Mouse (Mus musculus) right cerebral cortex, postnatal 25 days (tissue): ENCODE measurements around the gene Tiam2.

Experiments
- DNase-seq: peaks from one replicate; pipeline ENCODE4 v3.0.0; 2022

The Tiam2 gene

DNA sequence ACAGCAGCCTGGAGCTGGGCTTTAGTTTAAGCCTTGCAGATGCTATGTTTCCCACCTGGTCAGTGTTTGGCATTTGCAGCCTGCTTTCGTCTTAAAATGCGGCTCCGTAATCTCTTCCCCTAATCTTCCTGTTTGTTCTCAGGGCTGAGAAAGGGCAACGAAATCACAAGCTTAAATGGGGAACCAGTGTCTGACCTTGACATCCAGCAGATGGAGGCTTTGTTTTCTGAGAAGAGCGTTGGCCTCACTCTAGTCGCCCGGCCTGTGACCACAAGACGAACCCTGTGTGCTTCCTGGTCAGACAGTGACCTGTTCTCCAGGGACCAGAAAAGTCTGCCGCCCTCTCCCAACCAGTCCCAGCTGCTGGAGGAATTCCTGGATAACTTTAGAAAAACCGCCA is 127.6 kb downstream of the Tiam2 start:
- DNase-seq = no peak

DNA sequence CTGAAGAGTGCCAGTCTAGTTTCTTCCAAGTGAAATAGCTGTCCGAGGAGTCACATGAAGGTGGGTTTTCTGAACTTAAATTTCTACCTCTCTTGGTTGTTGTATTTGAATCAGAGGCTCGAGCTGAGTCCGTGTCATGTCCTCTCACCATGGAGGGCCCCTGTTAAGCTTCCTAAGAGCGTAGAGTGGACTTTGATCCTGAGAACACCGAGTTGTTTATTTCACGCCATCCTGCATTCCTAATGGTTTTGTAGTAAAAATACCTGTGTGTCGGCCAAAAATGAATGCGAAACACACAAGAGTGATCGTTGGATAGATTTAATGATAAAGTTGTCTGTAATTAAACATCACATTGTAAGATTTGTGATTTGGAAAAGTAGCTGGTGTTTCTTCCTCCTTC is 128.5 kb downstream of the Tiam2 start:
- no peak for DNase-seq

DNA sequence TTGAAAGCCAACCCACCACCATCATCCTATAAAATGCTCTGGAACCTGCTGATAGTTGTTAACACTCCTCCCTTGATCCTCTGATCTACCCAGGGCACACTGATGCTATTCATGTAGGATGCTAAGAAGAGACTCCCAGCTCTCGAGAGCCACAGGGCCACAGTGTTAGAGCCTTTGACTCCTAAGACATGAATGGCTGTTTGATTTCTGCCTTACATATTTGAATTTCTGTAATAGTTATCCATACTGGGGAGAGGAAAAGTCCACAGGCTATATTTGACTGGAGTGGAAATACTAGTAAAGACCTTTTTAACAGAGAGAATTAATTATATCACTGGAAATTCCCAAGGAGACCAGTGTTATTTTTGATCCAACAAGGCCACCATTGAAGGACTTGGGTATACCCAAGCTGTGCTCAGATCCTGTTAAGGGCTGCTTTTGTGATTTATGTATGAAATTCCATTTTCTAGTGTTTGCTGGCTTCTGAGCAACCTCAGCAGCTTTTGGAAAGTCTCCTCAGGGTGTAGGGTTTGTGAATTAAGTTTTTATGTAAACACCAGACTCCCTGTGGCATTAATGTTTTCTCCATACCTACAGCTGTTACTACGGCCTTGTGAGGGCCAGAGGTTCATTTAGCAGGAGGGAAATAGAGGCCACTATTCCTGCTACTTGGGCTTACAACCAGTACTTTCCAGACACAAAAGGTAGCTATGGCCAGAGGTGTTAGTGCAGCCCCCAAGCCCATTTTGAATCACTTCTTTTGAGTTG is 131.7 kb downstream of the Tiam2 start:
- no peak for DNase-seq

DNA sequence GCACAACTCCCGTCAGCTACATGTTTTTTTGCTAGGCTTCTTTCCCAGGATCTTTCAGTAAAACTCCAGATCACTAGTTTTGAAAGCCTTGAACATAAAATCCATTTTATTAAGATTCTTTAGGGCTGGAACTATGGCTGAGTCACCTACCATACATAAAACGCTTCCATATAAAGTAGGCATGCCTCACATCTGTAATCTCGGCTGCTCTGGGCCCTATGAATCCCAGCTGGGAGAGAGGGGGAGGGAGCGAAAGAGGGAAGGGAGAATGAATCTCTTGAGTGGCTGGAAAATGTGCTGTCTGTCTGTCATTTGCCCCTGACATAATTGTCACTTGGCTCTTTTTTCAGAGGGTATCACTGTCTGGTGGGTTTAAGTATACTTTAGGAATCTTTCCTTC is 139.5 kb downstream of the Tiam2 start:
- no peak for DNase-seq

DNA sequence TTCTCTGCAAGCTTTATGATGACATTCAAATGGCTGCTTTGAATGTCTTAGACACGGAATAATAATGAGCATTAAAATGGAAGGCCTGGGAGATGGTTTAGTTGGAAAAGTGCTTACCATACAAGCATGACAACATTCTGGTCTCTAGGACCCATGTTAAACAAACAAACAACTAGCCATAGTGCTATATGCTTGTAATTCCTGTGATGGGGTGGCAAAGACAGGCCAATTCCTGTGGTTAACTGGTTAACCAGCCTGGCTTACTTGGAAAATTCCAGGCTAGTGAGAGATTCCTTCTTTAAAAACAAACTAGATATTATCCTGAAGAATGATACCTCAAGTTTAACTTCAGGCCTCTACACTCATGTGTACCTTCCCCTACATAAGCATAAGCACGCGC is 140.3 kb downstream of the Tiam2 start:
- no peak for DNase-seq

DNA sequence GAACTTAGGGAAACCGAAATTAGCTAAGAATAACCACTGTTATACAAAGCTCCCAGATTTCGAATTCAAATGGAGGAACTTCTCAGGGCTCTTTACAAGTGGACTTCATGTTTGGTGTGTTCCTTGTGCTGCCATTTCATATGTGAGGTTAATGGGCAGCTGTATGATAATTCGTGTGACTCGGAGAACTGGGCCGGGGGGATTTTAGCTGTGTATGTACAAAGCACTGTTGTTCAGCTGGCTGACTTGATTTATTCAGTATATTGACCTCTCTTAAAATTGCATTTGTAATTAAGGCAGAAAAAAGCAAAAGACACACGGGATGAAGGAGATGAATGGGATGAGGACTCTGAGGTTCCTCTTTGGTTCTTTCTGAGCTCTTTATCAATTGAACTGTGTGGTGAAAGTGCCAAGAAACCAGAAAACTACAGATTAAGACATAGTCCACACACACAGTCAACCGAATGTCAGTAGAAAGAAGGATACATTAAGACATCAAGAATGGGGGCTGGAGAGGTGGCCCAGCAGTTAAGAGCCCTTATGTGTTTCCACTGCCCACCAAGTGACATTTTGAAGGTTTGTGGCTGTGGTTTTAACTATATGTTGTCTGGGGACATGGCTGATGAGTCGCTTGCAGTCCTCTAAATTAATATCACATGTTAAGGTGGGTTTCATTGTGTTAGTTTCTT is 141.4 kb downstream of the Tiam2 start:
- DNase-seq = no peak

DNA sequence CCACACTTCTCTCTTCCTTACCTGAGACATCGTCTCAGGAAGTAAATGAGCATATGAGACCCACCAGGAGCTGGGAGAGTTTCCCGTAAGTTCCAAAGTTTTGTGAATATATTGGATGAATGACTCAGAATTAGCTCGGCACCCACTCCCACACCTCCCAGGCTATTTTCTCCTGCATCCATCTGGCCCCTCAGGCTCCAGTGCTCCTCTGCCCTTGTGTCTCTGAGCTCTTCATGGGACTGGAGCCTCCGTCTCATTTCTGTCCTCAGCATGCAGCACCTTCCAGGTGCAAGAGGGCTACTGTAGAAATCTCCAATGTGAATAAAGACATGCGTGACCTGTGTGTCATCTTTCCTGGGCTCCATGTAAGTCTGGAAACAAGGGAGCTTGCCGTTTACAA is 145.6 kb downstream of the Tiam2 start:
- no peak for DNase-seq

DNA sequence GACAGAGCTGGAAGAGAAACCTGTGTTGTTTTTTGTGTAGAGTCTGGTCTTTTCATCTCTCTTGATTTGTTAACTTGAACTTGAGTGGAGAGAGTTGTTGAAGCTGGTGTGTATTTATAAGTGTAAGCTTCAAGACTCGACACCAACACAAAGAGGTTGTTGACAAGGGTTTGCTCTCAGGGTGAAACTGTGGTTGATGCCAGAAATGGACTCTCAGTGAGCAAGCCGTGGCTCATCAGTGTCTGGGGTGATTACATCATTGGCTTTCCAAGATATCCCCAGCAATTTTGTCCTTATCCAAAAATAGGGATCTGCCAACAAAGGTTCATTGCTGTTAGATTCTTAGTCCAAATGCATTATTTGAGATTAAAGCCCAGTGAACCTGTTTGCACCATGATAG is 150.2 kb downstream of the Tiam2 start:
- DNase-seq = no peak

DNA sequence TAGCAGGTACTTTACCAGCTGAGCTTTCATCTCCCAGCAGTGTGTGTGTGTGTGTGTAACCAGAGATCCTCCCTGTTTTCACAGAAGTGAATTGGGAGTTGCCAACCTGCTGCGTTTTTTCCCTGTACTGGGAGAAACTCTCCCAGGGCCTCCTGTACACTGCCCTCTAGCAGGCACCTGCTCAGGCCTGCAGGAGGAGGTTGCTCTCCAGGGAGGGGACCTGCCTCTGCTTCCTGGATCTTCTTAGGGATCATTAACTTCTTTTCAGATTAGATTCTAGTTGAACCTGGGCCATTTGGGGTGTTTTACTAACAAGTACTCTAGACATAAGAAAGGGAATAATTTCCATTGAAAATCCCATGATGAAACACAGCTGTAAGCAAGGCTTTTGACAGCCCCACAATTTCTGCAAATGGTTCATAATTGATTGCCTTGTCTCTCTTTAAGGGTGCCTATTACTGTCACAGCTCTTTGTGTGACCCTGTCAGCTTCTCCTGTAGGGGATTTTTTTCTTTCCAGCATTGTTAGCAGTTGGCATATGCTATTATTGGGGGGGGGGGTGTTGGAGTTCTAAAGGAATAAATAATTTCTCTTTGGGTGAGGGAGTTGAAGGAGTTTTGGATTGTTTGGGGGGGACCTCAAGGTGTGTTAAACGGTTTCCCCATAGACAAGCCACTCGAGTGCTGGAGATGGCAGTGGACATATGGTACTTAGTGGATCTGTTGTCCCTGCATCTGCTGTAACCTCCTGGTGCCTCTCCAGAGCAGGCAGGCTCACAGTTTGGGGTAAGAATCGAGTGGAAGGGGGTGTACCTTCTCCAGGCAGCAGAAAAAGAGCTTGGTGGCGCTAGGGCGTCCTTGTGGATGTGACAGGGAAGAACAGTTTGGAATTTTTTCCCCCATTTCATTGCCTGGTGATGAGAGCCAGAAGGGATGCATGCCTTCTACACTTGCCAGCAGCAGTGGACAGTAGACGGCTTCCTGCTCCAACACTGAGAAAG is 155.5 kb downstream of the Tiam2 start:
- no peak for DNase-seq

DNA sequence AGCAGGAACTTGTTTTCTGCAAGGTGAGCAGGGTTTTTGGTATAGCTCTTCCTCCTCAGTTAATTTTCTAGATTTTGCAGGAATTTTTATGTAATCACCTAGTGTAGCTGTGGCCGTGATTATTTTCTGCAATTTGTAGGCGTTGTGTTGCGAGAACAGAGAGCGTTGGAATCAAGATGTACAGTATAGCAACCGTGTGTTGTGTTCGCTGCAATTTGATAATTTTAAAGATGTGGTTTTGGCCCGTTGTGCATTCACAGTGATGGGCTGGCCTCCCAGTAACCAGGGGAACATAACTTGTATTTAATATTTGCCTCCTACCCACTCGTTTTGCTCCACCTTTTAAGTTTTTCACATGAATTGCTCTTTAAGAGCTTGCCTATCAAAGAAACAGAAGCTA is 156.7 kb downstream of the Tiam2 start:
- no peak for DNase-seq

DNA sequence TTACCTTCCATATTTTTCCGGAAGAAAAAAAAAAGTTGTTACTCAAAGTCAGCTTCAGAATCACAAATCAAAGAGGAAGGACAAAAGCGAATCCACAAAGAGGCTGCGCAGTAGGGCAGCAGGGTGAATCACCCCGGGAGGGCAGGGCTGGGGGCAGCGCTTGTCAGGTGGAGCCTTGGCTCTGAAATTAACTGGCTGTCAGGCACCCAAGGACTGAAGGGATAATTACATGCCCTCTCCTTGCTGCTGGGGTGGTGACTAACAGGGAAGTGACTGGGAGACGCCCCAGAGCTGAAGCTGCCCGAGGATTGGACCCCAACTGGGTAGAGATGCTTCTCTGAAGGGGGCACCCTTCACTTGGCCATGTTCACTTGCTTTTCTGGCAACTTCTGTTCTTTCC is 159.5 kb downstream of the Tiam2 start:
- no peak for DNase-seq

DNA sequence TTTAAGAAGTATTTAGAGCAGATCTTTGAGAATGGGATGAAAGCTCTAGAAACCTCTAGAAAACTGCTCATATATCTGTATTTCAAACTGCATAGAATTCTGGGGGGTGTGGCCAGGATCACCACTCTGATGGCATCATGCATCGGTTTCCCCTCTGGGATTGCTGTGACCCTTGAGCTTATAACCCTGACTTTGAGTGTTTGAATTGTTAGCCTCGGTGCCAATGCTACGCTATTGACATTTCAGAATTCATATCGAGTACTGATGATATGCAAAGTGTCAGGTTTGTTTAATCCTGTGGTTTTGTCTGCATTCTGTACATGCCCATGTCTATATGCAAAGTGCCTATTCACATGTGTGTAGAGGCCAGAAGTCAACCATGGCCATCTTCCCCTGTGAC is 160.8 kb downstream of the Tiam2 start:
- DNase-seq = no peak

DNA sequence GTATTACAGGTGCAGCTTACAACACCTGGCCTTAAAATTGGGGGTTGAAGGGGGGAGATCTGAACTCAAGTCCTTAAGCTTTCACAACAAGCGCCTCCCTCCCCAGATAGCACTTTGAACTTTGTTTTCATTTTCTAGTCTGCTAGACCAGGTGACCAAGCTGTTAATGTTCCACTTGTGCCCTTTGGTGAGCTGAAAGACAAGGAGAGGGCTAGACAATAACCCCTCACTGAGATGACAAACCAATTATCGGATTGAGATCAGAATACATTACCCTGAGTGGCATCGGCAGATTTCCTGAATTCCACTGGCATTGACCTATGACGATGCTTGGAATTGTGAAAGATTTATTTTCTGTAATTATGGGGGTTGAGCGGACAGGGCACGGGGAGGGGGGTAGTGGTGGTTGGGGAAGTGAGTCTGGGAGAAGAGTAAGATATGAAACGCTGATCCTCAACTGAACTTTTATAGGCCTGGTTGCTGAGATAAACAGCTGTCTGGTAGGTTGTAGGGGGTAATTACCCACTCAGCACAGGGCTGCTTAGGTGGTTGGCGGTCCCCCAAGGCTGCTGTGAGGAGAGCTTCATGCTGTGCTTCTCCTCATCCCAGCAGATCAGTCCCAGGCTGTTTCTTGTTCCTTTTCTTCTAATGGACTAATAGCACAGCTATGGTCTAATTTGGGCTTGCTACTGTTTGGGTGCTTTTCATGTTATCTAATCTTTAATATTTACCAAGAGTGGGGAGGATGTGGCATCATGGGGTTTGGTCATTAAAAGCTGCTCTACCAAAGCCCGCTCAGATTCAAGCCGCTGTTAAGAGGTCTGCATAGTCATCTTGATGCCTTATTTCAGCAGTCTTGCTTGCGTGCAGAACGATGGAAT is 161.6 kb downstream of the Tiam2 start:
- no peak for DNase-seq

DNA sequence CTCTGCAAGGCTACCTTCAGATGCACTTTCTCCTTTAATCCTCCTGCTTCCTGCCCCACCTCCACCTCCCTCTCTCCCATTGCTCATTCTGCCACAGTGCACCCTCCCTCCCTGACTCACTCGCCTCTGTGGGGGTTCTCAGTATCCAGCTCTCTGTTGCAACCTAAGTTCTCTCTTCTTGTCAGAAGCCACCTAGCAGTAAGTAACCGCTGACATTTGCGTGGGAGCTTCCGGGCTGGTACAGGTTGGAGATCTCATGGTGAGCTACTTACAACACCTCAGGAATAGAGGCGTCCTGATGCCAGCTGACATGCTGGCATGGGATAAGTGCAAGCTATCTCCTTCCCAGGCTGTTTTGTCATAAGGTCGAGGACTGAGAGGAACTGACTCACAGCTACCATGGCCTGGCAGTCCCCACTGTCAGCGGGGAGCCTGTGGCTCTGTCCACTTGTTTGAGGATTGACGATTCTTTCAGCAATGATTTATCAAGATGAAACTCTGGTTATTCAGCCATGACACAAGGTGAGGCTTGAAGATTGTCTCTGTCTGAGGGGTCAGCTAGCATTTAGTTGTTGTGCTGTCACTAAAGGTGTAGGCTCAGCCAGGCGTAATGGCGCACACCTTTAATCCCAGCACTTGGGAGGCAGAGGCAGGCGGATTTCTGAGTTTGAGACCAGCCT is 164.0 kb downstream of the Tiam2 start:
- DNase-seq = no peak

DNA sequence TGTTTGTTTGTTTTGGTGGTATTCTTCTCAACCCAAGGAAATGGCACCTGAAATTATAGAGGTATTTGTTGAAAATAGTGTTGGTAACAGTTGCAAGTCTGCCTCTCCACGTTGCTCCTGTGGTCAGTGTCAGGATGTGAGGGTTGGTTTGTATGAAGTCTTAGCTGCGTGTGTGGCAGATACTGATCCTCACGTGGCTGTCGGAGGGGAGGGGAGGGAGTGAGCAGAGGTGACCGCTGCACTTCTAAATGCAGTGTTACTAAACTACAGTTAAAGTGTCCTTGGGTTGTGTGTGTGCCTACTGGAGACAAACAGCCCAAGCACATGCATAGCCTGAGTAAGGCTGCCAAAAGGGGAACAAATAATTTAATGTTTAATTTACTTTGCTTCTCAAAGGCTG is 164.7 kb downstream of the Tiam2 start:
- no peak for DNase-seq

DNA sequence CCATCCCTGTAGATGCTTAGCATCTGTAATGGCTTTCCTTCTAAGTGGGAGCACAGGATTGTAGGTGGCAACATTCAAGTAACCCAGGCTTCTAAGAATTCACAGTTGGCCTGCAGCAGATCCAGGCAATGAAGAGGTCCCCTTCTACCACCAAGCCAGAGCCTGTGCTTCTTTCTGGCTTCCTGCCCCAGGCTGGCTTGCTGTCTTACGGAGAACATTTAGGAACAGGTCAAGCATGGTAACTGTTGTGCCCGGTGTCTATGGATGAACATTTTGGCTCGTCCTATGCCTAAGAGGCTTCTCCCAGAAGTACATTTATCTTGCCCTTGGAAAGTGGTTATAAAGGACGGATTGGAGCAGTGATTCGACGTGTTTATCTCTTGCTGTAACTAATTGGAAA is 165.3 kb downstream of the Tiam2 start:
- DNase-seq = no peak

DNA sequence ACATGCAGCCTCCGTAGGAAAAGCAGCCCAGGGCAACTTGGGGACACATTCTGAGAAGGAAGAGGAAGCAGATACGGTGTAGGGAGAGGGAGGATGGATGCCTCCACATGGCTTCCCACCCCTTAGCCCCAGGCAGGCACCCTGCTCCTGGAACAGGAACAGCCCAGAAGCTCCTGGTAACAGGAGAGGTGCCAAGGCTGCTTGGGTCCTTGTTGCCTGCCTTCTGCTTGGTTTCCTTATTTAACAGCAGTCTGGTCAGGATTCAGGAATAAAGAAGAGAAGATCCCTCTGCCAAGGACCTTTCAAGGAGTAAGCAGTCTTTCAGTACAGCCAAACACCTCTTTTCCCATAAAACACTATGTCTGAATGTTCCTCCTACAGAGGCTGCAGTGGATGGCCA is 169.2 kb downstream of the Tiam2 start:
- peak; percentile 52 for DNase-seq

DNA sequence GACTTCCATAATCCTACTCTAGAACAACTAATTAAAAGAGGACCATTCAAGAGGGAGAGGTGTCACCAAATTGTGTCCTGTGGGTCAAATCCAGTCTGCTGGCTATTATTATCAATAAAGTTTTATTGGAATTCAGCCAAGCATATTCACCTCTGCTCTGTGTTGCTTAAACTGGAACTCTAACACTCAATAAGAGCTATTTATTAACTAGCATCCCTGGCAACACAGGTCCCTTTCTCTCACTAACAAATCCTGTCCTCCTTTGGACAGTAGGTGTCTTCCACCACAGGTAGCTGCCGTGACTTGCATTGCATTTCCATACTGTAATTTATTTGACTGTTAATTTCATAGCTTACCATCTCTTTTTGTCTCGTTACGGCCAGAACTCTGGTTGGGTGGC is 169.7 kb downstream of the Tiam2 start:
- DNase-seq = no peak

DNA sequence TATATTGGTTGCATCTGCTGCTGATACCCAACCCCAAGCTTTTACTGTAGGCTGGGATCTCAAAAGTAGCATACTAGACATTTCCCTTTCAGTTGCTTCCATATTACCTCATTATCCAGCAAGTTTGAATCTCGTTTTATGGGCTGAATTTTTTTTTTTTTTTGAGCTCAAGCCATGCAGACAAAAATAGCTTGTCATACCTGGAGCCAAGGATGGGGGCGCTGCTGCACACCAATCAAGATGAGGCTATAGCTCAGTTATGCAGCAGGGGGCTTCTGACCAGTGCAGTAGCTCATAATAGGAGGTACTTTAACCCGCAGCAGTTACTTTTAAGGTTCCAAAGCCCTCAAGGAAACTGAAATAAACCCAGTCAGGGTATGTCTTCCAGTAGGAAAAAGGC is 171.7 kb downstream of the Tiam2 start:
- no peak for DNase-seq

DNA sequence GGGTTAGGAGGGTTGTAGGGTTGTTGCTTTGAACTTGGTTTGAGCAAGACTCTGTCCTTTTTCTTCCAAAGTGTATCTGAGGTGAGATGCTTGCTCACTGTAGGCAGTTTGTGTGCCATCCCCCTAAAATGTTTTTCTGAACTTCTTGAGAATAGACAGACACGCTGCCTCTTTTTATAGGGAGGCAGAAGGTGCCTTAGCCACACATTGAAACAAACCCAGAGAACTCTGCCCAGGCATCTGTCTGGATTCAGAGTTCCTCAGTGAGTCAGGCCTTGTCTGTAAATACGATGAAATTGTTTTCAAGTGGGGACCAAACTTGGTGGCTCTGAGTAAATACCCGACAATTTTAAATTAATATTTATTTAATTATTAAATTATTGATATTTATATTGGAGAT is 172.2 kb downstream of the Tiam2 start:
- DNase-seq = no peak

DNA sequence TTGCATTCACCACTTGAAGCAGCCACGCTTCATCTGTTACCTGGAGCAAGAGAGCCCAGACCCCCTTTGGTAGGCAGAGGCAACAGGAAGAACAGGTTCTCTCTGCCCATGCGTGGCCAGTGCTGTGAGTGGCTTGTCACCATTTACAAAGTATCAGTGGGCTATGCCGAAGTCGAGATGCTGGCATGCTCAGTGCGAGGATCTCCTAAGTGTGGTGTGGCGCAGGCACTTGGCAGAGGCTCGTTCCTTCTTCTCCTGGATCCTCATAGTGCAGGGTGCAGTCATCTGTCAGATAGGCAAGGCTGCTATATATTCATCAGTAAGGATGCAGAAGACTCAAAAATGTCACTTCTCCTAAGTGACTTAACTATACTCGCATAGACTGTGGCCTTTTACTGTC is 173.1 kb downstream of the Tiam2 start:
- no peak for DNase-seq

DNA sequence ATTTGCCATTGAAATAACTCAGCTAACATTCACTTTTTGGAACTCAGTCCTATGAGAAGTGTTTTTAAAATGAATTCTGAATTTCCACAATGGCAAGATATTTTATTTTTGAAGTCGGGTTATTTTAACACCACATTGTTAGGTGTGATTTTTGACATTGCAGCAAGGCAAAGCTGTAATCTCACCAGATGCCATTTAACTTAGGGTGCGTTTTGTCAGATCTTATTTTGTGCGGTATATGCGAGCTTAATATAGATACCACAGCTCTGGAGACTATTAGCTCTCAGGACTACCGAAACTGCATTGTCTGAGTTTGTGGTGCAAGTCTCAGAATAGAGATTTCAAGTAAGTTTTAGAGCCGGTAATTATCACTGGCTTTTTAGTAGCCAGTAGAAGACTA is 173.7 kb downstream of the Tiam2 start:
- no peak for DNase-seq
